Mouse (Mus musculus): ENCODE measurements around the gene Ica1l.

The Ica1l gene

GRCm38 (mm10) chr1:59966171-59966785 is 76.7 kb downstream of the Ica1l start:
- DNase-seq (ENCODE audit: low spot score) = no peak

- no peak for DNase-seq (ENCODE audit: low spot score)
These were observed 83.0 kb downstream of the Ica1l start for GRCm38 (mm10) chr1:59959941-59960340.

GRCm38 (mm10) chr1:59957206-59957605 is 85.8 kb downstream of the Ica1l start:
- DNase-seq (ENCODE audit: low spot score) = no peak

GRCm38 (mm10) chr1:59947509-59947908 is 95.5 kb downstream of the Ica1l start:
- no peak for DNase-seq (ENCODE audit: low spot score)

GRCm38 (mm10) chr1:59945969-59946368 is 97.0 kb downstream of the Ica1l start:
- no peak for DNase-seq (ENCODE audit: low spot score)

- no peak for DNase-seq (ENCODE audit: low spot score)
These were observed 99.2 kb downstream of the Ica1l start for GRCm38 (mm10) chr1:59943825-59944224.

- no peak for DNase-seq (ENCODE audit: low spot score)
These were observed 100.8 kb downstream of the Ica1l start for GRCm38 (mm10) chr1:59942057-59942790.

- DNase-seq (ENCODE audit: low spot score) = no peak
These were observed 101.9 kb downstream of the Ica1l start for GRCm38 (mm10) chr1:59941063-59941462.

- DNase-seq (ENCODE audit: low spot score) = no peak
These were observed 110.0 kb downstream of the Ica1l start for GRCm38 (mm10) chr1:59932991-59933390.
